Mouse (Mus musculus): ENCODE results near the gene Tlk1.

DNA sequence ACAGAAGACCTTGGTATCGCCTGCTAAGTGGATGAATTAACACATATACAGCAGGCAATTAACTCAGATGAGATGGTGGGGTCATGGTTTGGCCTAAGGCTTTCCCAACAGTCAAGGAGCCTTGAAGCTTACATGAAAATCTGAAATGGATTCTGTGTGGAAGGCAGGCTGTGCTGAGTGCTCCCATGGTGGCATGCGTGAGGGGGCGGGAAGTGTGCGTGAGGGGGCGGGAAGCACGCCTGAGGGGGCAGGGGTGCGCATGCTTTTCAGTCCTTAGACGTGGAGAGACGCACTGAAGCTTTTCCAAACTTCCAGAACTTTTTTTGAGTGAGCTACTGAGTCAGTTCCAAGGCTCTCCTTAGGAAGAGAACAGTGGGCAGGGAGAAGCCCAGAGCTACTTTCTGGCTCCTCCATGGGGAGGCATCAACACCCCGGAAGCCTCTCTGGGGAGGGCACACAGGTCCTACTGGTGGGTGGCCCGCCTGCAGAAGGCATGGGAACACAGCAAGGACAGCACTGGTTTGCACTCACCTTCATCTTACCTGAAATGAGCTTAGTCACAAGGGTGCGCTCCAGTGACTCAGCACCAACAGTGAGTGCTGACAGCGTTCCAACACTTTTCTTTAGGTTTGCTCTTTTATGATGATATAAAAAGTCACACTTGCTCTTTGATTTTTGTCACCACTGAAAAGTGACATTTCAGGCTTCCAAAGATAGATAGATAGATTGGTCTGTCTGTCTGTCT is 116.4 kb downstream of the Tlk1 start:
- TF ChIP-seq CTCF (IDR thresholded peaks at IDR 0.05; ENCODE audit: low read depth) (no peak; the same call in 1 of the 2 replicates), EP300 (optimal IDR thresholded peaks at IDR 0.05) (no peak)
